Mouse (Mus musculus) A20 (cell line): ENCODE data around the gene Slc35e3.

Experiments
- DNase-seq: peaks from one replicate; pipeline ENCODE4 v3.0.0-alpha.2; 2011; ENCODE audit warnings: low read depth, low spot score

Slc35e3 gene

GRCm38 (mm10) chr10:117685171-117685848, 60.9 kb downstream of the Slc35e3 start:
- DNase-seq, result no peak

GRCm38 (mm10) chr10:117684298-117685170, 61.6 kb downstream of the Slc35e3 start:
- DNase-seq, result no peak

GRCm38 (mm10) chr10:117683734-117684037, 62.5 kb downstream of the Slc35e3 start:
- DNase-seq, result no peak
